Mouse (Mus musculus) naive thymus-derived CD4-positive, alpha-beta T cell, adult 2 months (primary cell): ENCODE measurements around the gene Ddi2.

Source experiments
- DNase-seq: peaks from one replicate; pipeline ENCODE4 v3.0.0-alpha.2; 2011; ENCODE audit warnings: low read depth

Gene Ddi2

DNA sequence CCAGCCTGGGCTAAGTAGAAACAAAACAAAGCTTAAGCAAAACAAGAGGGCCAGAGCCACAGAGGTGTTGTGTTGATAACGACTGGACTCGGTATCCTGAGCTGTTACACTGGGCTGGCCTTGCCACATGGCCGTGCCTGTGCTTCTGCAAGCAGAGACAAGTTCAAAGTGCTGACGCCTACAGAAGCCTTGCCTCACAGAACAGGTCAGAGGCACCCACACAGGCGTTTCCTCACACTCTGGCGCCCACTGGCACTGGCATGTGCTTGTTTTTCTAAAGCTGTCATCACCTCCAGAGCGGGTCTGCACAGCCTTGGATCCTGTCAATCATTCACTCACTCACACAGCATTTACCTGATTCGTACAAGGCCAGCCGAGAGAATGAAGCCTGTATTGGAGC is 18.6 kb upstream of the Ddi2 start:
- DNase-seq: no peak

DNA sequence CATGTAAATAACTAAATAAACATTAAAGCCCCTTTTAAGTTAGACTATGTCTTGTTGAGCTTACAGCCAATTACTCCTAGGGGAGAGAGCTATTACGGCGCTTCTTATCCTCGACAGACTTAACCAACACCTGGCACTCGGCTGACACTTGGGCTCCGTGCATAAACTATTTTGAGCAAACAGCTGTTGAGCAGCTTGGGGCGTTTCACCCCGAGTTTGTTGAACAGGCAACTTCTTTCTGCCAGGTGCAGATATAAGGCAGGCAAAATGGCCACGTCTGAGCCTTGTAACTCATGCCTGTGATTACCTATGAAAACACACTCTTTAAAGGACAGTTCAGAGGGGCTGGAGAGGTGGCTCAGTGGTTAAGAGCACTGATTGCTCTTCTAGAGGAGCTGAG is 14.8 kb upstream of the Ddi2 start:
- DNase-seq: no peak

DNA sequence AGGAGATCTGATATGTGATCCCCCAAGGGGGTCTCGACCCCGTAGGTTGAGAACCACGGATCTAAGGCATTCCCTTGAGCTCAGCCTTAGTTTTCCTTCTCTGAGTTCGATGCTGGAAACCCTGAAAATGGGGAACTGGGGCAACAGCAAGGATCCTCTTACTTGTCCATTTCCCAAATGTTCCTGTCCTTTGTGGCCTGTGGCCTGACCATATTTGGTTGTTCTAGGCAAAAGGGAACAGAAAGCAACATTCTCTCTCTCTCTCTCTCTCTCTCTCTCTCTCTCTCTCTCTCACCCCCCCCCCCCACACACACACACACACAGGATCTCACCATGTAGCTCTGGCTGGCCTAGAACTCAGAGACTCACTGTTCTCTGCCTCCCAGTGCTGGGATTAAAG is 13.6 kb upstream of the Ddi2 start:
- DNase-seq: no peak

DNA sequence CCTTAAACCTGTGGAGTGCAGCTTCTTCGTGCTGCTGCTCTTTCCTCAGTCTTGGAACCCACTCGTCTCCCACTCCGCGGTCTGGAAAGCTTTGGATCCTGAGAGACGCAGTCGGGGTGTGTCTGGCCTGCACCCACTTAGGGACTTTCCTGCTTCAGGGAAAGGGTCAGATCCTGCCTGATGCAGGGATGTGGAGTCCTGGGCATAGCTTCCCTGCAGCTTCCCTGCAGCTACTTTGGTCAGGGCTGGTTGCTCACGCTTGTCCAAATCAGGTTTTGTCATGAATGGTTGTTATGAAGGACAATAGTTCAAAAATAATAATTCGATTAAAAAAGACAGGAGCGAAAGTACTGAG is 12.0 kb upstream of the Ddi2 start:
- DNase-seq: no peak

DNA sequence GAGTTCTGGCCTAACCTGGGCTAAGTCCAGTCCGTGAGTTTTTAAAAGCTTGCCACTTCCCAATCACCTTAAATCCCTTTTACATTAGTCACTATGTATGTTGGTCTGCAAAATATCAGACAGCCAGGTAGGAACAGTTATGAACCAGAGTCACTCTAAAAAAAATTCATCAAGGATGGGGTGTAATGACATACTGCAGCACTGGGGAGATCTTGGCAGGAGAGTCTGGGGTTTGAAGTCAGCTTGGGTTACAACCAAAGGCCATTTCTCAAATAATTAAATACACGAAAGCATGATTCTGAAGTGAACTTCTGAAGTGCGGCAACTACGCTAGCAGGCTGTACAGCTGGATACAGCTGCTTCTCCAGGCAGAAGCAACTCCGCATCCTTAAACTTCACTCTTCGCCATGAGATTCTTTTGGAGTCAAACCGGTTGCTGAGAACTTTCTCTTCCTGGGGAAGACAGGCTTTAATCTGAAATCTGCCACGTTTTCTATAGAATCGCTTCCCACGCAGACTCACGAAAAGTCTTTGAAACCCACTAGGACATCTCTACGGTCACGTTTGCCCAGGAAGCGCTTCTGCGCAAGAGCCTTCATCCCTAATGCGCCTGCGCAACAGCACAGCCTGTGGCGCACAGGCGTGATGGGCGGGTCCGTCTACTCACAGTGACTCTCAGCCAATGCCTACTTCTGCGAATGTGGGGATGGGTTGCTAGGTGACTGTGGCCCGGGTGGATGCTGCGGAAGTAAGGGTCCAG is 11.4 kb upstream of the Ddi2 start:
- peak; percentile 96 for DNase-seq

DNA sequence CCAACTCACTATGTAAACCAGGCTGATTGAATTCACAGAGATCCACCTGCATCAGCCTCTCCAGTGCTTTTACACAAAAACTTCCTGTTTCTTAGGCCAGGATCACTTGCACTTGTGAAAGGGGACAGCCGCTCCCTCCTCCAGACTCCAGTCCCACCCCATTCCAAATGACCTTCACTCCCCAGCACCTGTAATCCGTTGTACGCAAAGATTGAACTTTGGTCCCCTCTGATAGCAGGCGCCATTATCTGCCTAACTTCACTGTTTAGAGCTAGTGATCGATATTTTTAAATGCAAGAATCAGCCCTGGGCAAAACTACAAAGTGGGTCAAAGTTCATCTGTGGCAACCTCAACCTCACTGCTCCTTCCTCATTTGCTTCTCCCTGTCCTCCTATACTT is 8.5 kb upstream of the Ddi2 start:
- no peak for DNase-seq

DNA sequence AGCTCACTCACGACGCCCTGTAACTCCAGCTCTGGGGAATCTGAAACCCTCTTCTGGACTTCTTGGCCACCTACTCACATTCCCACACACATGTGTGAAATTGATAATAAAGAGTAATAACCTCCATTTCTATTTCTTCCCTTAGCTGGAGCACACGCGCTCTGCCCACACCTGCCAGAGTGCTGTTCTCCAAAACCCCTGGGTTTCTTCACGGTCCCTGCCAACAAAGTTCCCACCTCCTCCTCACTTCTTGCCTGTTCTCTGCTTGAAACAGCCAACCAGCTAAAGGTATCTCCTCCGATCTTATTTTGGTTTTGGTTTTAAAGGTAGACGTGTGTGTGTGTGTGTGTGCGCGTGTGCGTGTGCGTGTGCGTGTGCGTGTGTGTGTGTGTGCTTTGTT is 7.2 kb upstream of the Ddi2 start:
- no peak for DNase-seq

DNA sequence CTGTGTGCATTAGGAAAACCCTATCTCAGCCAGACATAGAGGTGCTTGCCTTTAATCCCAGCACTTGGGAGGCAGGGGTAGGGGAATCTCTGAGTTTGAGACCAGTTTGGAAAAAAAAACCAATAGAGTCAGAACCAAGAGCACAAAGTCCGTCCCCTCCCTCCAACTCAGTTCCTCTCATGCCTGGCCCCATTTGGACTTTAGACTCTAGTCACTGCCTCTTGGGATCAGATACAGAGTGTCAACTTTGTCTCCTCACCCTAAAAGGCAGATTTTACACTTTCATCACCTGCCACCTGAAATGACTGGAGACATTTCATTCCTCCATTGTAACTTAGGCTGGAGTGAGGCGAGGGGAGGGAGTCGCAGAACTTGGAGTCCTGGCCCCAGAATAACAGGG is 6.0 kb upstream of the Ddi2 start:
- no peak for DNase-seq

DNA sequence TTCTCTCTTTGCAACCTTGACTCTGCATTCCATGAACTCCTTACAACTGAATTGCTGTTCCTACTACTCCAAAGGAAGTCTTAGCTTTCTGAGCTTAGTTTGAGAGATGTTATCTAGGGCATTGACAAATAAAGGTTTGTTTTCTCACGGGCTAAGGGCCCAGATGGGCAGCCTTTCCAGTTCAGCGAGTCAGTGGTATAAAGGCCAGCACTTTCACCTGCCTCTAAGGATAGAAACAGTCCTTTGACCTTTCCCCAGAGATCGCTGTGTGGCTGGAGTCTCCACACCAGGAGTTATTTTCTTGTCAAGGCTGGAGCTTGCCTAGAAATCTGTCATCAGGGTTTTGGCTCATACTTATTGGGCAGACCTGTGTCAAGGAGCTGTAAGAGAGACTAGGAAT is 2.5 kb upstream of the Ddi2 start:
- DNase-seq: no peak

DNA sequence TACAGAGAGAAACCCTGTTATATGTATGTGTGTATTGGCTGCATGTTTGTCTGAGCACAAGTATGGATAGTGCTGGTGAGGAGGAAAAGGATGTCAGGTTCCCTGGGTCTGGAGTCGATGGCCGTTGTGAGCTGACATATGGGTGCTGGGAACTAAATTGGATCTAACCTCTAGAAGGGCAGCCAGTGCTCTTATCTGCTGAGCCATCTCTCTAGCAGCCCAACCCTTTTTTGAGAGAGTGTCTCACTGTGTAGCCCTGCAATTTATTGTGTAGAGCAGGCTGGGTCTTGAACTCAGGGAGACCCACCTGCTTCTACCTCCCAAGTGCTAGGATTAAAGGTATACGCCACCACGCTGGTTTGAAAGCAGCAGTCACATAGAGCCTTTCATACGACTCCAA is 2.1 kb upstream of the Ddi2 start:
- no peak for DNase-seq

DNA sequence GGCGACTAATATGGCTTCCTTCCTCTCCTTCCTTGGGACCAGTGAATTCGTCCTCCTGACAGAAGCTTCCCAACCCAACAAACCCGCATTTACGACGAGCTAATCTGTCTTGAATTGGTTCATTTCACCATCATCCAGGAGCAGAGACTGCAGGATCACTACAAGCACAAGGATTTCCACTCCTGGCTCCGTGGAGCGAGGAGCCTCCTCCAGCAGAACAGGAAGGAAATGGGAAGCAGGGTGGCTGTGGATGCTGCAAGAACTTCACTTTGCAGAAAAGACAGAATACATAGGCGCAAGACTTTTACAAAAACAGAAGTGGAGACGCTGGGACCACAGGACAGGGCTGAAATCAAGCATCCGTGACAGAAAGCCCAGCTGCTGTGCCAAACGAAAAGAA is 1.4 kb upstream of the Ddi2 start:
- no peak for DNase-seq

DNA sequence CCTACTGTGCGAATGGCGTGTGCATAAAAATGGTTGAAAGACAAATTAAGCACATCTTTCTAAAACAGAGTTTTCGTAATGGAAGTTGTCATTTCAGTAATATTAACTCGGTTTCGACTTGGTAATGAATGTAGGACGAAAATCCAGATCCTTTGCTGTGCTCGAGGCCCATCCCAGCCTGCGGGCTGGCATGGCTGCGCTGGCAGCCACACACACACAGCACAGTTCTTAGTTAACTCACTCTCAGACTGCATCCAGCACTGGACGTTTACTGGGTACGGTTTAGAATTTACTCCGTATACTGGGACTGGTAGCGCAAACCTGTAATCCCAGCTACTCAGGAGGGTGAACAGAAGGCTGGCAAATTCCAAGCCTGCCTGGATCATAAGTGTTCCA is 452 bp upstream of the Ddi2 start:
- DNase-seq: no peak

DNA sequence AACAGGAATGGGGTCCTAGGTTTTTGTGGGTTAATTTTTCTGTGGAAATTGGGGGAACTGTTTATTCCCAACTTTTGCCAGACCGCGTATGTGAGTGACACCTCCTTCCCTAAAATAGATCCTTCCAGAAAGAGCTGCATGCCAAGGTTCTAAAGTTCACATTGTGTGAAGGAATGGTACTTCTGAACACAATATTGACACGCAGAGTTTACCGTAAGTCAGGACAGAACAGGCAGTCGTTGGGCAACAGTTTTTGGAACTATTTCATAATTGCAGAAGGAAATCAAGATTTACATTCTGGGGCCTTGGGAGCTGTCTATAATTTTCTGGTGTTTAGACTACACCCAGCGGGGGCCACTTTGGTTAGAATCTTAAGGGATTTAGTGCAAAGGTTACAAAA is 1.3 kb downstream of the Ddi2 start:
- DNase-seq: no peak

DNA sequence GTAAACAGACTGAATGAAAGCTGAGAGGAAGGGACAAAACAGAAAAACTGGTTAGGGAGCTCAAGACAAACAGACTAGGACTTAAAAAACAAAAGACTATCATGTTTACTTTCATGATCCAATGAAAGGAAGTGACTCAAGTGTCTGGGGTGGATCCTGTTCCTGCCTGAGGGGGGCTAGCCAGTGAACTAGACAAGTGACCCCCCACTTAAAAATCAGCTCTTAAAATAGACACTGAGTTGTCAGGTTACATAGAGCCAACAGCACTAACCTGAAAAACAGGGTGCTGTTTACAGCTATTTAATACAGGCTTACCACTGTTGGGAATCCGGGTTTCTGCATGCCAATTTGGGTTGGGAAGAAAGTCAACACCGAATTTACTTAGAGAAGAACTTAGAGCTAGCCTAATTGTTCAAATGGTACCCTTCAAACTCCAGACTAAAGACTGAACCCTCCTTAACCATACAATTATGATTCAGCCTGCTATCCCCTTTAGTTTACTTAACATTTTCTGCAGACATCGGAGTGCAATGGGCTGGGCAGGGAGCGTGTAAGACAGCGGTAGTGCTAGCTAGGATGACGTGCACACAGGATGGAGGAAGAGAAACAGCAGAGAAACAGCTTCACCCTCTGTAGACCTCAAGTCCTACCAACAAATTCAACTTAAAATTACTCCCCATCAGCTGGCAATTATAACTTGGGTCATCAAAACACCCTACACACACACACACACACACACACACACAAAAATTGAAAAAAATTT is 2.3 kb downstream of the Ddi2 start:
- peak; percentile 55 for DNase-seq

DNA sequence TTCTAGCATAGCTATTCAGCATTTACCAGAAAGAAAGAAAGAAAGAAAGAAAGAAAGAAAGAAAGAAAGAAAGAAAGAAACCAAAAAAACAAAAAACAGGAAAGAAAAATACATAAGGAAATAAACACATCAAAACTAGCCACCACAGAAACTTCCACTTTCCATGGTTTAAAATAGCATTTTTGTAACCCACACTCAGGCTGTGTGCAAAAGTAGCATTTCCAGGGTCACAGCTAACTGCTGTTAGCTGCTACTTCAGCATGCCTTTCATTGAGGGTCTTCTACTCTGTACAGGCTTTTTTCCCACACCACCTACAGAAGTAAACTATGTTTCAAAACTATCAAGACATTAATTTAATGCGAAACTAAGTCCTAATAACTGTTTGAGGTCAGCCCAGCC is 3.9 kb downstream of the Ddi2 start:
- no peak for DNase-seq

DNA sequence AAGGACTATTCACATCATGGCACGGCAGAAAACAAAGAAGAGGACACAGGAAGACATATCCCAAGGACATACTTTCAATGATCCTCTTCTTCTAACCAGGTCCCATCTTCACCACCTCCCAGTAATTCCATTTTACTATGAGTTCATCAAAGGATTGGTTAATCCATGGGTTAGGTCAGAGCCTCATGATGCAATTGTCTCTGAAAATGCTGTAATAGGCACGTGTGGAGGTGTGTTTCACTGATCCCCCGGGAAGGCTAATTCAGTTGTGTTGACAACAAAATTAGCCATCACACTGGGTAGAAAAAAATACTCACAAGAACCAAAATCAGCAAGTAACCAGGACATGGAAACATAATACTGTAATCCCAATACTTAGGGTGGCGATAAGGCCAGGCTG is 5.6 kb downstream of the Ddi2 start:
- no peak for DNase-seq

DNA sequence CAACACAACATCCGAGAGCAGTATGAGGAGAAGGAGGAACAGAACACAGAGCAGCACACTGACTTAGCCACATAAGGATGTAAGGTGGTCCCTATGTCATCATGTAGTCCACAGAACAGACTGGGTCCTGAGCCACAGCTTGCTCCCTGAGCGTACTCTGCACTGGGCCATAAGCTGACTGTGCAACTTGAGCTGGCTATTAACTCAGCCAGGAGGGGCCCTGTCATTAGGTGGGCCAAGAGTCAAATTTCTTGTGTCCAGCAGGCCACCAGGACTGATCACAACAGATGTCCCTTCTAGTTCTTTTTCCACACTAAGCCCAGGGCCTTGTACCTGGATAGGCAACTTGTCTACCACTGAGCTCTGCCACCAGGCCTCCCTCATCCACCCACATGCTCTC is 8.2 kb downstream of the Ddi2 start:
- DNase-seq: no peak

DNA sequence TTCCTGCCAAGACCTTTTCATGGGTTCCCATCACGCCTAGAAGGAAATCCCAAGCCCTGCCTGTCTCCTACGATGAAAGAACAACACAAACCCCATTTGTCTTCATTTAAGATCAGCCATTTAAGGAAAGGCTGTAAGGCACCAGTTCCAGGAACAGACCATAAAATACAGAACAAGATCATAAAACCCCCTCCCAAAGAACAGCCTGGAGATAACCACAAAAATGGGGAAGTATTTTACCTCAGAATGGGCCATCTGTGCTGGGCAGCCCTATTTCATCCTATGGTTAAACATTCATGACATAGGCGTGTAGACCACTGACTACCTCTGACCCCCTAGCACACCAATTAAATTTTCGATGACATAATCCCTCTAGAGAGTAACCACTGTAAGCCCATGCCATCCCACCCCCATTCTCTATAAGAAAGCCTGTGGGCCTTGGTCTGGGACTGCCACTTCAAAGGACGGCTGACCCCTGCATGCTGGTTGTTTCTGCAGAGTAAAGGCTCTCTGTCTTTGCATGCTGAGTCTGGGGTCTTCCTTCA is 9.5 kb downstream of the Ddi2 start:
- DNase-seq: no peak

DNA sequence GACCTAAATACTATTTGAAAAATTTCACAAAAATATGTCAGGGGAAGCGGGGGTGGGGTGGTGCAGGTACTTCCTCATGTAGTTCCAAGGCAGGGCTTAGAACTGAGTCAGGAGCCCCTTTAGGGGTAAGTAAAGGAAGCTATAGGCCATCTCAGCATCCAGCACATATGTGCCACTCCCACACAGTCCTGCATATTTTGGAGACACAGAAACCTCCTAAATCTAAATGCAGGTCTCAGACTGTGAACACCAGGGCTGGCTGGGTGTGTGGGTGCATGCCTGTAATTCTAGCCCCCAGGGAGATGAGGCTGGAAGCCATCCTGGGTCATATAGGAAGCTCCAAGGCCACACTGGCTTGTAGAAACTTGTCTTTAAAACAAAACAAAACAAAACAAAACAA is 12.0 kb downstream of the Ddi2 start:
- DNase-seq: no peak

DNA sequence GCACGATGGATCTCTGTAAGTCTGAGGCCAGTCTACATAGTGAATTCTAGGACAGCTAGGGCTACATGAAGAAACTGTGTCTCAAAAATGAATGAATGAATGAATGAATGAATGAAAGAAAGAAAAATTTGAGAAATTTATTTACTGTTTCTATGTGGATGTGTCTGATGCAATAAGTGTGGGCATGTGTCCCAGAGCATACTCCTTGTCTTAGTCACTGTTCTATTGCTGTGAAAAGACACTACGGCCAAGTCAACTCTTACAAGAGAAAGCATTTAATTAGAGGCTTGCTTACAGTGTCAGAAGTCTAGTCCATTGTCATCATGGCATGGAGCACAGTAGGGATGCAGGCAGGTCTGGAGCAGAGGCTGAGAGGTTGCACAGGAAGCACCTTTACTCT is 14.2 kb downstream of the Ddi2 start:
- no peak for DNase-seq

DNA sequence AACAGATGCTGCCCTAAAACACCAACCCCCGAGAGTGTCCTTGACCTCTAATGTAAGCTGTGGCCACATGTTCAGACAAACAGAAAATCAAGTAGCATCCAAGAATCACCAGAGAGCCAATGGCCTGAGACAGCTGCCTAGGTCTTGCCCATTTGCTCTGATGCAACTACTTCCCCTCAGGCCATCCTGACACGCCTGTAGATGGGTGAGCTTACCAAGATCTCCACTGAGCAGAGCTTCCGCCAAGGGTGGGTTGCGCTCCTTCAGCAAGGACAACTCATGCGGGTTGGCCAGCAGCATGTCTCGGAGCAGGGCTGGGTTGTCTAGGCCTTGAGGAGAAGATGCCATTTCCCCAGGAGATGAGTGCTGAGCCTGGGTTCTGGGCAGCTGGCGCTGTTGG is 15.2 kb downstream of the Ddi2 start:
- no peak for DNase-seq

DNA sequence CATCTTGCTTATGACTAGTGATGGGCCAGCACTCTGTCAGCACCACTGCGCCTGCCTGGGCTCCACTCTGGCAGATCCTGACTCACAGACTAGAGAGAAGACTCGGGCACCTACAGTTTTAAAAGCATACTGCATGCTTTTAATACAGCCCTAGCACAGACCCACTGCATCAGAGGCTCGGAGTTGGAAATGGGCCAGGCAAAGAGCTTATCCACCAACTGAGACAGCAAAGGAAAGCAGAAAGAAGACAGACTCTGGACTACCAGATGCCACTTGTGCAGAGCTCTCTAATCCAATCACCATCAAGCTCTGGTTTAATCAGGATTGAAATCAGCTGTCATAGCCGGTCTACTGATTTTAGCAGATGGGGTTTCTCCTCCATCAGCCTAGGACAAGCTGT is 17.9 kb downstream of the Ddi2 start:
- DNase-seq: no peak

DNA sequence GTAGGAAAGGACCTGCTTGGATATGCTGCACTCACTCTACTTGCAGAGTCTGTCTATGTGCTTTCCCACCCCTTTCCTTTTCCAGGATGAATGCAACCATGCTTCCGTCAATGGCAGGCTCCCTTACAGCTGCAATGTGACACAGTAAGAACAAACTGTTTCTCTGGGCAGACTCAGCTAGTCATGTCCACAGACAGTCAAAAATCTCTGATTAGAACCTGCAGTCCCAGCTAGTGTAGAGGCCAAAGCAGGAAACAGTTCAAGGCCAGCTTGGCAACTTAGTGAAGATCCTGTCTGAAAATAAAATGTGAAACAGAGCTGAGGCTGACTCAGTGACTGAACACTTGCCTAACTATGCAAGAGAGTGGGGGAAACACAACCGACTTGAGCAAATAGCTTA is 18.6 kb downstream of the Ddi2 start:
- no peak for DNase-seq

DNA sequence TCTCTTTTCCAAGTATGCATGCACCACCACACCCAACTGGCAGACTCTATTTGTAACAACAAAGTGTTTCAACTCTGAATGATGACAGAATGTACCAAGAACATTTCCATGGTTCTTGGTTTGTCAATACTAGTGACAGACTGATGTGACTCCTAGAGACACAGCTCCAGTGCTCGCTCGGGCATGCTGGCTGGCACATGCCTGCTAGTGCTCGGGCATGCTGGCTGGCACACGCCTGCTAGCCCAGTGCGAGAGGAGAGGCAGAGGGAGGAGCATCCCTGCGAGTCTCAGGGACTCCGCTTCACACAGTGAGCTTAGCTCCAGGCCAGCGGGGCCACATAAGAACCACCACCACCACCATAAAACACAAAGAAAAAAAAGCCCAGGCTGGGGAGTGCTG is 28.5 kb downstream of the Ddi2 start:
- no peak for DNase-seq
